Mouse (Mus musculus) liver, postnatal 0 days (tissue): ENCODE measurements around the gene Rad54l.

Source experiments
- CTCF ChIP-seq: sonication (generic); IDR thresholded peaks from 2 replicates; pipeline ENCODE4 v1.5.1; 2016; ENCODE audit warnings: antibody characterized with exemption, low read depth
- EP300 ChIP-seq: IDR thresholded peaks from 2 replicates; pipeline ENCODE4 v1.6.1; 2016; ENCODE audit warnings: antibody characterized with exemption, low read depth, mild to moderate bottlenecking

GRCm38 (mm10) chr4:116157882-116158281, 34.4 kb upstream of the Rad54l start:
- TF ChIP-seq EP300 (no peak), CTCF (no peak)
